Mouse (Mus musculus) lung, embryonic 14.5 days (tissue): ENCODE measurements at regions not wholly inside any gene's neighbourhood (a gene's known extent, or its start where the extent isn't known, plus 50 kb on each side); places are given as distances from the start of the nearest gene placed in this dataset.

Source experiments
- ATAC-seq: fragments of 200-750 bp; cut with Nextera tagmentation; 2 replicates; pipeline ENCODE4 v1.8.0; 2017; ENCODE audit warnings: mild to moderate bottlenecking, moderate TSS enrichment, moderate library complexity; ENCODE audit not compliant: insufficient read depth
- DNase-seq: peaks from one replicate; pipeline ENCODE4 v3.0.0-alpha.2; 2015
- H3K27ac ChIP-seq: fragments of 300-500 bp; sonication (generic); 2 replicates; pipeline ENCODE4 v1.5.1; 2014; ENCODE audit warnings: low read depth, mild to moderate bottlenecking, moderate library complexity
- H3K27me3 ChIP-seq: fragments of 300-500 bp; sonication (generic); 2 replicates; pipeline ENCODE4 v1.6.1; 2014; ENCODE audit warnings: low read length, control low read depth; ENCODE audit not compliant: insufficient read depth
- H3K36me3 ChIP-seq: fragments of 300-500 bp; sonication (generic); 2 replicates; pipeline ENCODE4 v1.6.1; 2014; ENCODE audit warnings: control low read depth; ENCODE audit not compliant: insufficient read depth
- H3K4me1 ChIP-seq: fragments of 300-500 bp; sonication (generic); 2 replicates; pipeline ENCODE4 v1.6.1; 2014; ENCODE audit warnings: antibody characterized with exemption, control low read depth; ENCODE audit not compliant: insufficient read depth
- H3K4me2 ChIP-seq: fragments of 300-500 bp; sonication (generic); 2 replicates; pipeline ENCODE4 v1.6.1; 2014; ENCODE audit warnings: mild to moderate bottlenecking
- H3K4me3 ChIP-seq: fragments of 300-500 bp; sonication (generic); 2 replicates; pipeline ENCODE4 v1.5.1; 2014; ENCODE audit warnings: low read depth, low read length
- H3K9ac ChIP-seq: fragments of 300-500 bp; sonication (generic); 2 replicates; pipeline ENCODE4 v1.6.1; 2014
- H3K9me3 ChIP-seq: fragments of 300-500 bp; sonication (generic); 2 replicates; pipeline ENCODE4 v1.6.1; 2016; ENCODE audit warnings: low read depth, low read length, control low read depth
- CTCF ChIP-seq: IDR thresholded peaks from 2 replicates; pipeline ENCODE4 v1.5.1; 2016; ENCODE audit warnings: antibody characterized with exemption, low read depth
- WGBS: fragments of 180-500 bp; shearing (Covaris S2); extraction: QIAGEN DNeasy Blood & Tissue Kit; methylation state at CpG from one replicate; pipeline ENCODE4 v1.1.7; 2014; 5-methylcytosine and 5-hydroxymethylcytosine counted together

GRCm38 (mm10) chr15:25276227-25276626 is 137.3 kb downstream of the Basp1 start:
- no peaks in the 10 kb centered on the region for H3K27me3 ChIP-seq
- DNase-seq = no peak

GRCm38 (mm10) chr15:25271886-25272285 is 141.7 kb downstream of the Basp1 start:
- H3K27me3 ChIP-seq = no peaks in the 10 kb centered on the region
- H3K36me3 ChIP-seq = no peaks in the 10 kb centered on the region
- no peak for TF ChIP-seq CTCF
- 86% methylated on average over 5 of the region's 5 CpGs for WGBS
- H3K9ac ChIP-seq = no peak overlapping the region
- DNase-seq = no peak
- no peak overlapping the region for H3K4me3 ChIP-seq
- no peak overlapping the region for H3K4me2 ChIP-seq
- H3K9me3 ChIP-seq = no peaks in the 10 kb centered on the region
- no peak for ATAC-seq
- H3K27ac ChIP-seq = no peak overlapping the region
- H3K4me1 ChIP-seq = no peaks in the 10 kb centered on the region

More at GRCm38 (mm10) chr15:25276227-25276626, 137.3 kb downstream of the Basp1 start:
- no peak overlapping the region for H3K27ac ChIP-seq
- no peaks in the 10 kb centered on the region for H3K4me1 ChIP-seq
- no peak overlapping the region for H3K4me3 ChIP-seq
- no peak overlapping the region for H3K9ac ChIP-seq
- no peak for TF ChIP-seq CTCF
- WGBS = 78% methylated on average over 5 of the region's 5 CpGs
- no peaks in the 10 kb centered on the region for H3K9me3 ChIP-seq
- ATAC-seq = no peak
- no peak overlapping the region for H3K4me2 ChIP-seq
- H3K36me3 ChIP-seq = no peaks in the 10 kb centered on the region

GRCm38 (mm10) chr15:25270349-25270748 is 143.2 kb downstream of the Basp1 start:
- TF ChIP-seq CTCF = no peak
- DNase-seq (peak; percentile 23), ATAC-seq (peak; percentile 18; the same call in 1 of the 2 replicates)
- Histone ChIP-seq H3K4me3 (no peak overlapping the region), H3K27me3 (no peaks in the 10 kb centered on the region), H3K9me3 (no peaks in the 10 kb centered on the region), H3K4me2 (peak overlapping the region; percentile 23; the same call in 1 of the 2 replicates), H3K27ac (no peak overlapping the region), H3K36me3 (no peaks in the 10 kb centered on the region), H3K9ac (no peak overlapping the region), H3K4me1 (no peaks in the 10 kb centered on the region)
- 39% methylated on average over 10 of the region's 10 CpGs for WGBS

GRCm38 (mm10) chr15:25269345-25269996 is 144.1 kb downstream of the Basp1 start:
- Histone ChIP-seq H3K4me1 (no peaks in the 10 kb centered on the region), H3K4me2 (peak overlapping the region; percentile 16; the same call in 1 of the 2 replicates), H3K9ac (no peak overlapping the region), H3K27me3 (no peaks in the 10 kb centered on the region), H3K9me3 (no peaks in the 10 kb centered on the region), H3K27ac (no peak overlapping the region; the same call in 1 of the 2 replicates), H3K4me3 (no peak overlapping the region), H3K36me3 (no peaks in the 10 kb centered on the region)
- DNase-seq = peak; percentile 65
- WGBS = 5% methylated on average over 12 of the region's 12 CpGs
- peak; percentile 68 for ATAC-seq
- no peak for TF ChIP-seq CTCF

- ATAC-seq = no peak
- Histone ChIP-seq H3K36me3 (no peaks in the 10 kb centered on the region), H3K27ac (no peak overlapping the region), H3K4me1 (no peaks in the 10 kb centered on the region), H3K9ac (no peak overlapping the region), H3K9me3 (no peaks in the 10 kb centered on the region), H3K27me3 (no peaks in the 10 kb centered on the region), H3K4me2 (no peak overlapping the region), H3K4me3 (no peak overlapping the region)
- no peak for DNase-seq
- TF ChIP-seq CTCF = no peak
- 62% methylated on average over 2 of the region's 2 CpGs for WGBS
These were observed 145.1 kb downstream of the Basp1 start for GRCm38 (mm10) chr15:25268436-25268835.

- ATAC-seq = no peak
- Histone ChIP-seq H3K27me3 (no peaks in the 10 kb centered on the region), H3K4me3 (no peak overlapping the region), H3K4me1 (no peaks in the 10 kb centered on the region), H3K4me2 (no peak overlapping the region), H3K27ac (no peak overlapping the region), H3K36me3 (no peaks in the 10 kb centered on the region), H3K9ac (no peak overlapping the region), H3K9me3 (no peaks in the 10 kb centered on the region)
- TF ChIP-seq CTCF = no peak
- 72% methylated on average over 3 of the region's 3 CpGs for WGBS
- no peak for DNase-seq
These were observed 146.1 kb downstream of the Basp1 start for GRCm38 (mm10) chr15:25267509-25267908.

GRCm38 (mm10) chr15:25252648-25253567 is 160.7 kb downstream of the Basp1 start:
- WGBS = 63% methylated on average over 13 of the region's 13 CpGs
- no peak for TF ChIP-seq CTCF
- Histone ChIP-seq H3K9me3 (no peaks in the 10 kb centered on the region), H3K9ac (no peak overlapping the region), H3K4me3 (no peak overlapping the region), H3K4me2 (no peak overlapping the region), H3K27ac (no peak overlapping the region), H3K4me1 (no peaks in the 10 kb centered on the region), H3K27me3 (no peaks in the 10 kb centered on the region), H3K36me3 (no peaks in the 10 kb centered on the region)
- no peak; the same call in 1 of the 2 replicates for ATAC-seq
- DNase-seq = no peak
